Mouse (Mus musculus): ENCODE data around the gene Ptpru.
"Not testable (repeated sequence)": the region's sequence is repeated elsewhere in the genome, so short reads cannot be mapped to it uniquely, and the experiment has no call there.

Gene Ptpru

GRCm38 (mm10) chr4:131833971-131834609 is 4.0 kb downstream of the Ptpru start:
- DNase-seq (ENCODE audit: low spot score), result peak; percentile 49

DNA sequence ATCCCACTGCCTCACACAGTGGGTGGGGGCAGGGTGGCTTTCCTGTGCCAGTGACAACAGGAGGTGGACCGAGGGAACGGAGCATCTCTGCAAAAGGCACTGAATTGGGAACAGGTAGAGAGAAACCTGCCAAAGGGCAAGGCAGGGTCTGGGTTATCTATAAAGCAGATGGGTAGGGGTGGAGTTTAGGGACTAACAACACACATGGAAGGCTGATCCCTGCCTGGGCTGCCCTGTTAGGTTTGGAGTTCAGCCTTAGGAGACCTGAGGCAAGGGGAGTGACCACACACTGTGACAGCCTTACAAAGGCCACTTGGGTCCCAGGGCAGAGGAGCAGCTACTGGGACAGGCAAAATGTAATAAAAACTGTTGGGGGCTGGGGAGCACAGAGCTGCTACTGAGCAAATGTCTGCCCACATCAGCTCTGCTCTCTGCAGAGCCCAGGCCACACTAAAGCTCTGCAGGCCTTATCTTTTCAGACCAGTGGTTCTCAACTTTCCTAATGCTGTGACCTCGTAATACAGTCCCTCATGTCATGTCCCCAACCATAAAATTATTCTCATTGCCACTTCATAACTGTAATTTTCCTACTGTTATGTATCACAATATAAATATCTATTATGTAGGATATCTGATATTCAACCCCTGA is 5.2 kb downstream of the Ptpru start:
- DNase-seq (ENCODE audit: low spot score), result no peak

DNA sequence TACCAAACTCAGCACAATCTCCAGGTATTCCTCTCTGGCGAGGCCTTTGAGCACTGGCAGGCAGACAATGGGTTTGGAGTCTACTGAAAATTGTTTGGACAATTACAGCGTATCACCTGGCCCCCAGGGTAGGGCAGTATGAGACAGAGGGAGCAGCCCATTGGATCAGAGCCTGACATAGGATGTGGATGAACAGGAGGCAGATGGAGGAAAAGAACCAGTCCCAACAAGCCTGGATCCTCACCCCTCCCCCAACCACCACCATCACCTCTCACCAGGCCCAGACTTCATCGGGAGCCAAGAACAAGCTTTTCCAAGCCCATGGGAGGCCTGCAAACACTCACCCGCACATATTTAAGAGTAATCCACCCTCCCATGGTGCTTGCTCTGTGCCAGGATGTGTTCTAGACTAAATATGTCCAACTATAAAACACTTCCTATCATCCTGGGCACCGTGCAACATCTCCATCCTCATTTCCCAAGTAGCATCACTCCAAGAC is 6.5 kb downstream of the Ptpru start:
- DNase-seq (ENCODE audit: low spot score), result no peak

GRCm38 (mm10) chr4:131829123-131829522 is 9.0 kb downstream of the Ptpru start:
- no peak for DNase-seq (ENCODE audit: low spot score)

DNA sequence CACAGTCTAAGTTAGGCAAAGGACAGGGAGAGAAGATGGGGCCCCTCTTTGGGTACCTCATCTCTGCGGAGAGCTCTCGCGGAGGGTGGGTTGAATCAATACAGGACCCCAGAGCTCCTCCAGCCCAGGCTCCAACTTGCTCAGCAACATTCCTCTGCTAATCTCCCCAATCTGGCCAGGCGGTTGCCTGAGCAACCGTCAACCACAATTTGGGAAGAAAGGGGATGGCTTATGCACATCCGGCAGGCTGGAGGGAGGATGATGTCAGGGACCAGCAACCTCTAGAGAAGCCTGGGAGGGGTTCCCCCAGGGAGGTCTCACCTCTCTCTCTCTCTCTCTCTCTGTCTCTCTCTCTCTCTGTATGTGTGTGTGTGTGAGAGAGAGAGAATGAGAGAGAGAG is 11.2 kb downstream of the Ptpru start:
- DNase-seq (ENCODE audit: low spot score), result peak; percentile 79

- DNase-seq (ENCODE audit: low spot score), result no peak
Observed at GRCm38 (mm10) chr4:131825830-131826229, 12.3 kb downstream of the Ptpru start.

DNA sequence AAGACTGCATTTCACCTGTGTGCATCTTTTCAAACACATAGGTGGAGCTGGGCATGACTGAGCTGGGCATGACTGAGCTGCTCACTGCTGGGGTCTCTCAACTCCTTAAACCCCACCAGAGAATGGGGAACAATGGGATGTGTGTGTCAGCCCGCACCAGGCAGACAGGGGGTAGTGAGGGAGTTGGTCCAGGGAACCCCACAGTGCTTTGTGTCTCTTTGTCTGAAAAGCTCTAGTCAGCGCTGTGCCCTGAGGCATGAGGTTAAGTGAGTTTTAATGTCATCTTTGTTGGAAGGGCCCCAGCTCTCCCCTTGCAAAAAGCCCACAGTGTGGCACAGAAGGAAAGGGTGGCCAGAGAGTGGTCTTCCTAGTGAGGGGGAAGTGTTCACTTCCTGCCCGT is 13.1 kb downstream of the Ptpru start:
- DNase-seq (ENCODE audit: low spot score), result no peak

GRCm38 (mm10) chr4:131822583-131822982 is 15.5 kb downstream of the Ptpru start:
- DNase-seq (ENCODE audit: low spot score), result no peak

DNA sequence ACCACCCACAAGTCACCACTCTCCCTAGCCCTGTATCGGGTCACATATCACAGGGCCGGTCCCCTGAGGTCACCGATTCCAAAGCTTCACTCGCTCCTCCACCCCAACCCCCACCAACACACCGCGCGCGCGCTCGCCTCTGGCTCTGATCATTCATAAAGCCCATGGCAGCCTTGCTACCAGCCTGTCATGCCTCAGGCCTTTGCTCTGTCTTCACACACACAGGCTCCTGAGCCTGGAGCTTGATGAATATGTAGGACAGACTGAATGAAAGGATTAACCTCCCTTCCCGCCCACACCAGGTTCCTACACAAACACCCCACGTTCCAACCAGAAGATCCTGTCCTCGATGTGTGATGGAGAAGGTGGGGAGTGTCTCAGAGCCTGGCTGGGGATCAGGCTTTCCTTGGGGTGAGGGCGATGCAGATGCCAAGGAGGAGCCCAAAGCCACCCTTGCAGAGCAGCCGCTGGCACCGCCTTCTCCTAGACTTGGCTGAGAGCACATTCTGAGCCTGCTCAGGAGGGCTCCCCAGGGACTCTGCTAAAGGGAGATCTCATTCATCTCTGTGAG is 16.8 kb downstream of the Ptpru start:
- DNase-seq (ENCODE audit: low spot score), result peak; percentile 41

DNA sequence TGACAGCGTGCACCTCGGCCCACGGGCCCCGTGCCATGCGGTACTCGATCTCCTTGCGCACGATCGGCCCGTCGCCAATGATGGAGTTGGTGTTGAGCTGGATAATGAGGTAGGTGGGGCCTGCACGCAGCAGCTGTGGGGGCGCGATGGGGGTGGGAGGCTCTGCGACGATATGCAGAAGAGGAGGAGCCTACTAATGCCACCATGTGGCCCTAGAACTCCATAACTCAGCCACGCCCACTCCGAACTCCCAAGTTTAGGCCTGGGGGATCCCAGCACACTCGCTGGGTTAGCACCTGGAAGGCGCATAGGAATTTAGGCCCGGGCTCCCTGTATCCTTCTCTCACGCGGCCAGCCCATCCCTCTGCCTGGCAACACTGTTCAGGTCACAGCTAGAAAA is 19.2 kb downstream of the Ptpru start:
- no peak for DNase-seq (ENCODE audit: low spot score)

- DNase-seq (ENCODE audit: low spot score), result no peak
Observed at GRCm38 (mm10) chr4:131815774-131816173, 22.3 kb downstream of the Ptpru start.

- DNase-seq (ENCODE audit: low spot score), result no peak
Observed at GRCm38 (mm10) chr4:131814869-131815268, 23.2 kb downstream of the Ptpru start.

DNA sequence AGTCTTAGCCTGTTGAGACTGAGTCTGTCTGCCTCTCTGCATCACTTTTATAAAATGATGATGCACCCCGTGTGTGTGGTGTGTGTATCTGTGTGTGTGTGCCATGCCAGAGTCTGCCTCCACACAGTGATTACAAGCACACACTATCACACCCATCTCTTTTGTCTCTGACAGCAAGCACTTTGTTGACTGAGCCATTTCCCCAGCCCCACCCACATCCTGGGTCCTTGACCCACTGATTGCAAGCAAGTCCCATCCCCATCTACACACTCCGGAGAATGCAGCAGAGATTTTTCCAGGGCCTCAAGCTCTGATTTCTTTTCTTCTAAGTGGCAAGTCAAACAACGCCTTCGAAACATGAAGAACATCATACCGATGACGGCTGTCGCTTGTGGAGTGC is 24.3 kb downstream of the Ptpru start:
- no peak for DNase-seq (ENCODE audit: low spot score)

DNA sequence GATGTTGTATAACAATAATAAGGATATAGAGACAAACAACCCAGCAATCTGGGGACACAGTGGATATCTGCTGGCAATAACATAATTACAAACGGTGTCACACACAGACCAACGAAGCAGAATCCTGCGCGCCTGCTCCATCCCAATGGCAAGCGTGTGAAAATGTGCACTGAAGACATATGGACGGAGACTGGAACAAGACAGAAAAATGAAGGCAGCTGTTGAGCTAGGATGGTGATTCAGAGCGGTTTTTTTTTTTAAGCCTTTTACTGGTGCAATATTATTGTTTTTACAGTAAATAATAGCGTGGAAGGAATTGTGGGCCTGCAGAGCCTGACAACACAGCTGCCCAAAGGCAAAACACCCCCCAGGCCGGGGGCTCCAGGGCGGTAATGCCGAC is 25.6 kb downstream of the Ptpru start:
- no peak for DNase-seq (ENCODE audit: low spot score)

DNA sequence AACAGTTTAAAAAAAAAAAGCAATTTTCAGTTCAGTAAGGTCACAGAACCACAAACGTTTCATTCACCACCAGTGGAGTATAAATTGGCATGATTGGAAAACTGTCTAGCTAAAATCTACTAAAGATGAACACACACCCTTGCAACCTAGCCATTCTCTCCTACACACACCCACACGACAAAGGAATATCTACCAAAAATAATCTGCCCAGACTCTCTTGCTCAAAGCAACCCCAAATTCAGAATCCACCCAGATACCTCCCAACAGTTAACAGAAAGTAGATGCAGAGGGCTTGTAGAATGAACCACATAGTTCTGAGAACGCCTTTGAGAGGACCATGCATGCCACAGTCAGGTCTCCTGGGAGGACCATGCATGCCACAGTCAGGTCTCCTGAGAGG is 32.8 kb downstream of the Ptpru start:
- DNase-seq (ENCODE audit: low spot score), result no peak

- DNase-seq (ENCODE audit: low spot score), result not testable (repeated sequence)
Observed at GRCm38 (mm10) chr4:131804732-131805131, 33.4 kb downstream of the Ptpru start.

DNA sequence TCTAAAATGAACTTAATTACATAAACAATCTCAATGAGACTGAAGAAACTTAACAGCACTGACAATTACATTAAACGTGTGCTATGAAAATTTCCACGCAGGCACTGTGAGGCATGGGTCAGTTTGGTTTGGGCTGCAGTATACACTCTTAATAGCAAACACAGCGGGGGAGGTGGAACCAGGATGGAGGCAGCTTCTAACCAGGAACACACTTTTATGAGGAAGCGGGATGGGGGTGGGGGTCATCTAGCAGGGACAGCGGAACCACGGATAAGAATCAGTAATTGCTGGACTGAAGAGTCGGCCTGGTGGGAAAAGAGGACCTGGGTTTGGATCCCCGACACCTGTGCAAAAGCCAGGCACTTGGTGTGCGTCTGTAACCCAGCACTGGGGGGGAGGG is 34.2 kb downstream of the Ptpru start:
- no peak for DNase-seq (ENCODE audit: low spot score)

DNA sequence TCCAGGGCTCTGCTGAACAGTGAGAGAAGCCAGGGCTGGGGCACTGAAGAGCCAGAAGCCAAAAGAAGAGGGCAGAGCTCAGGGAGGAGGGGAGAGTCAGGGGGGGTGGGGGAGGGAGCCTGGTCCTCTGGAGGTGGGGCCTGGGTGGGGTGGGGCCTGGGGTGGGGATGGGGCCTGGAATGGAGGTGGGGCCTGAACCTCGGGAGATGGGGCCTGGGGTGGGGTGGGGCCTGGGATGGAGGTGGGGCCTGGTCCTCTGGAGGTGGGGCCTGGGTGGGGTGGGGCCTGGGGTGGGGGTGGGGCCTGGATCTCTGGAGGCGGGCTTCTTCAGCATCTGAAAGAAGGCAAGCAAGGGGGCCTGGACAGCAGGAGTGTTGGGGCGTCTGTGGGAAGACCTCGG is 39.1 kb downstream of the Ptpru start:
- DNase-seq (ENCODE audit: low spot score), result peak; percentile 14

- peak; percentile 12 for DNase-seq (ENCODE audit: low spot score)
Observed at GRCm38 (mm10) chr4:131797920-131798319, 40.2 kb downstream of the Ptpru start.

DNA sequence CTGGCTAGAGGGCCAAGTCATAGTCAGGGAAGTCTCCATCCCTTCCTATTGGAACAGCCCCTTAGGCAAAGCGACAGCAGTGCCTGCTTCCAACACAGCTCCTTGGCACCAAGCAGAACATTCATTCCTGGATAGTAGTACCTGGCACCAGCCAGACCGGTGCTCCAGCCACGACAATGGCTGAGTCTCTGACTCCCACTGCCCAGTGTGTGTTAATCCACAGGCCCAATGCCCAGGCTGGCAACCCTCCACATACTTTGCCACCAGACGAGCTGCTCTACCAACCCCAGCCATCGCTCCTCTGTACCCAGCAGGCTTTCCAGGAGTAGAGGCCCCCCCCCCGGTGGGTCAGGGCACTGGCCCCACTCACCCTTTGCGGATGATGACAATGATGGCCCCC is 40.6 kb downstream of the Ptpru start:
- no peak for DNase-seq (ENCODE audit: low spot score)

DNA sequence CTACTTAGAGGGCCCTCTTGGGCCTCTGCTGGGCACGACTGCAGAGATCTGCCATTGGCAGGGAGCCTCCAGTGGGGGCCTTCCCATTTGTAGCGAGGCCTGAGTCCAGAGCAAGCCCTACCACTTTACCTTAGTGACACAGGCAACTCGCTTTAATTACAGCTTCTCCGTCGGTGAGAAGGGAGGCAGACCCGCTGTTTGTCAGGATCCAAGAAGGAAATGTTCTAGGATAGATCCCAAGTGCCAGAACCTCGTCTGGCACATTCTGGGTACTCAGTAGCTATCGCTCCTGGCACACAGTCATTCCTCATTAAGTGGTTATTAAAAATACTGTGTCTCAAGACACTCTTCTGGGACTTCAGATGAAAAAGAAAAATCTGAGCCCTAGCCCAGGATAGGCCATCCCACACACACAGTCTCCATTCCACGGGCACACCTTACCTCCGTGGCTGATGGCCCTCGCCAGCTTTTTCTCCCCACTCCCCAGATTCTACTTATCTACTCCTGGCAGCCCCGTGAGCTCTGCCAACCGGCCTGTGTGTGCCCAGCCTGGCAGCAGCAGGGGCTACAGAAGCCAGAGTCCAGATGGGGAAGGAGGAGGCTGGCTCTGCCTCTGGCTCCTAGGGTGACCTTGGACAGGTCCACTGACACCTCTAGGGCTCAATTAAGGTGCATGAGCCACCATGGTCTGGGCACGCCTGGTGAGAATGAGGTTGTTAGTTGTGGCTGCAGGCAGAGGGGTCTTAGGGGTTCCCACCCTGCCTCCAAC is 41.6 kb downstream of the Ptpru start:
- no peak for DNase-seq (ENCODE audit: low spot score)

GRCm38 (mm10) chr4:131786800-131787199 is 51.3 kb downstream of the Ptpru start:
- DNase-seq (ENCODE audit: low spot score), result no peak

DNA sequence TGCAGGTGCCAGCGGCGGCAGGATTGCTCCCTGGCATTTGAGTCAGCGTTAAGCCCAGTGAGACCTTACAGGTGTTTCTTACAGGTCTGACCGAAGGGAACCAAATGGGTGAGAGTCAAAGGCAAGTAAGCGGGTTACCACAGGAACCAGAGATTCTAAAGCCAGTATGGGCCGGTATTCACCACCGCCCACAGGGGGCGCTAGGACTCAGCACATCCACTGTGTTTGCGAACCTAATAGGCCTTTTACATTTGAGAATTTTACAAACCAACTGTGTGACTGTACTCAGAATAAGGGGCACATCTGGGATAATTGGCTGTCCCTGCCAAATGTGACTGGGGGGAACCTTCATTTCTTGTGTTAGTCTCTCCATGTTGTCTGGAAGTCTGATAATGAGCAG is 54.1 kb downstream of the Ptpru start:
- peak; percentile 83 for DNase-seq (ENCODE audit: low spot score)

Measured in embryo, embryonic 10 days (tissue).